Mouse (Mus musculus): Measurements from ENCODE around the gene Ung. TPM values are rescaled to one million over a fixed set of nuclear protein-coding genes. Genes with fewer than 3 reads are reported as not detected.

Ung gene
- polyA plus RNA-seq, 1 experiment from 2014 or later = 18.1 TPM

GRCm38 (mm10) chr5:114187108-114187507 lies 56.9 kb downstream of the Ung start:
- H3K9ac ChIP-seq (ENCODE audit: low read depth, low read length) = no peak overlapping the region
- no peak overlapping the region for H3K27ac ChIP-seq (ENCODE audit: low read depth, low read length)
- WGBS = 70% methylated on average over 2 of the region's 2 CpGs
- no peaks in the 10 kb centered on the region for H3K4me1 ChIP-seq (replicated peaks; ENCODE audit: control insufficient read depth, insufficient read depth, low read length)
- H3K36me3 ChIP-seq (ENCODE audit: control insufficient read depth, insufficient read depth, low read length) = no peaks in the 10 kb centered on the region
- H3K9me3 ChIP-seq (ENCODE audit: control insufficient read depth, low read length) = no peaks in the 10 kb centered on the region
- ATAC-seq (ENCODE audit: low FRiP score) (no peak), DNase-seq (ENCODE audit: low spot score) (no peak)
- no peak overlapping the region for H3K4me3 ChIP-seq (ENCODE audit: low read depth, low read length)
- no peaks in the 10 kb centered on the region for H3K27me3 ChIP-seq (ENCODE audit: control insufficient read depth, insufficient read depth, low read length)
- H3K4me2 ChIP-seq (replicated peaks; ENCODE audit: low read depth, low read length) = no peak overlapping the region

Other genes starting within 250 kb of the Ung start
- 192 and 230 TPM in 2 replicates for gene Coro1c, start 221.6 kb upstream of the Ung start, polyA plus RNA-seq (2014; fragmentation: Nextera tagmentation; extraction: Ambion mirVana)
- gene Ssh1, start 136.5 kb upstream of the Ung start, polyA plus RNA-seq (2014; fragmentation: Nextera tagmentation; extraction: Ambion mirVana) = 27.9 and 30.3 TPM in 2 replicates
- gene Dao, start 126.7 kb upstream of the Ung start, polyA plus RNA-seq (2014; fragmentation: Nextera tagmentation; extraction: Ambion mirVana) = not detected in 2 replicates
- gene Usp30, start 64.9 kb upstream of the Ung start, polyA plus RNA-seq (2014; fragmentation: Nextera tagmentation; extraction: Ambion mirVana) = 11.0 and 11.1 TPM in 2 replicates
- gene Svop, start 38.8 kb upstream of the Ung start, polyA plus RNA-seq (2014; fragmentation: Nextera tagmentation; extraction: Ambion mirVana) = 26.7 and 29.6 TPM in 2 replicates
- 9.4 and 9.8 TPM in 2 replicates for gene Alkbh2, start 2.2 kb upstream of the Ung start, polyA plus RNA-seq (2014; fragmentation: Nextera tagmentation; extraction: Ambion mirVana)
- 1.4 and 1.6 TPM in 2 replicates for gene Acacb, start 16.1 kb downstream of the Ung start, polyA plus RNA-seq (2014; fragmentation: Nextera tagmentation; extraction: Ambion mirVana)
- gene Foxn4, start 143.4 kb downstream of the Ung start, polyA plus RNA-seq (2014; fragmentation: Nextera tagmentation; extraction: Ambion mirVana) = 3.0 and 3.4 TPM in 2 replicates
- gene Myo1h, start 158.8 kb downstream of the Ung start, polyA plus RNA-seq (2014; fragmentation: Nextera tagmentation; extraction: Ambion mirVana) = 0.59 and 0.96 TPM in 2 replicates

All from hindbrain, embryonic 11.5 days (tissue).